Mouse (Mus musculus) liver, postnatal 0 days (tissue): Measurements from ENCODE around the gene Hist1h1b. TPM values are rescaled to one million over a fixed set of nuclear protein-coding genes. Genes with fewer than 3 reads are reported as not detected.
"Not testable (repeated sequence)": the region's sequence is repeated elsewhere in the genome, so short reads cannot be mapped to it uniquely, and the experiment has no call there.

Experiments
- ATAC-seq: fragments of 200-750 bp; cut with Nextera tagmentation; 2 replicates; pipeline ENCODE4 v1.8.0; 2017; ENCODE audit warnings: mild to moderate bottlenecking, moderate library complexity
- DNase-seq: peaks from one replicate; pipeline ENCODE4 v3.0.0-alpha.2; 2016
- H3K27ac ChIP-seq: fragments of 300-500 bp; sonication (generic); 2 replicates; pipeline ENCODE4 v1.5.1; 2014; ENCODE audit warnings: antibody characterized with exemption, moderate library complexity, mild to moderate bottlenecking, low read depth
- H3K27me3 ChIP-seq: fragments of 300-500 bp; sonication (generic); 2 replicates; pipeline ENCODE4 v1.6.1; 2014; ENCODE audit warnings: low read length, control low read depth, mixed read lengths; ENCODE audit not compliant: insufficient read depth
- H3K36me3 ChIP-seq: fragments of 300-500 bp; sonication (generic); replicated peaks from 2 replicates; pipeline ENCODE4 v1.6.1; 2014; ENCODE audit warnings: mild to moderate bottlenecking, control low read depth, low read length, moderate library complexity, mixed read lengths; ENCODE audit not compliant: insufficient read depth
- H3K4me1 ChIP-seq: fragments of 300-500 bp; sonication (generic); 2 replicates; pipeline ENCODE4 v1.6.1; 2014; ENCODE audit warnings: antibody characterized with exemption, mild to moderate bottlenecking, control low read depth; ENCODE audit not compliant: insufficient read depth
- H3K4me2 ChIP-seq: fragments of 300-500 bp; sonication (generic); 2 replicates; pipeline ENCODE4 v1.6.1; 2014; ENCODE audit warnings: low read depth, mild to moderate bottlenecking, low read length, moderate library complexity, mixed read lengths
- H3K4me3 ChIP-seq: fragments of 300-500 bp; sonication (generic); 2 replicates; pipeline ENCODE4 v1.5.1; 2014; ENCODE audit warnings: low read depth, low read length
- H3K9ac ChIP-seq: fragments of 300-500 bp; sonication (generic); replicated peaks from 2 replicates; pipeline ENCODE4 v1.6.1; 2014; ENCODE audit warnings: mild to moderate bottlenecking, moderate library complexity
- H3K9me3 ChIP-seq: fragments of 300-500 bp; sonication (generic); 2 replicates; pipeline ENCODE4 v1.6.1; 2016; ENCODE audit warnings: mild to moderate bottlenecking, control low read depth, low read length, mixed read lengths
- CTCF ChIP-seq: sonication (generic); IDR thresholded peaks from 2 replicates; pipeline ENCODE4 v1.5.1; 2016; ENCODE audit warnings: antibody characterized with exemption, low read depth
- EP300 ChIP-seq: IDR thresholded peaks from 2 replicates; pipeline ENCODE4 v1.6.1; 2016; ENCODE audit warnings: antibody characterized with exemption, low read depth, mild to moderate bottlenecking
- WGBS: fragments of 180-500 bp; shearing (Covaris S2); extraction: QIAGEN DNeasy Blood & Tissue Kit; methylation state at CpG from one replicate; pipeline ENCODE4 v1.1.7; 2014; ENCODE audit not compliant: insufficient replicate concordance; 5-methylcytosine and 5-hydroxymethylcytosine counted together
- polyA plus RNA-seq: library from polyadenylated mRNA; unstranded; fragments of >200 nt; fragmentation: Nextera tagmentation; extraction: Ambion mirVana; gene quantifications from 2 replicates; pipeline ENCODE4 v1.2.1, GENCODE M21; 2015

Hist1h1b gene
- polyA plus RNA-seq, 1 experiment from 2014 or later, result 27.9 TPM

DNA sequence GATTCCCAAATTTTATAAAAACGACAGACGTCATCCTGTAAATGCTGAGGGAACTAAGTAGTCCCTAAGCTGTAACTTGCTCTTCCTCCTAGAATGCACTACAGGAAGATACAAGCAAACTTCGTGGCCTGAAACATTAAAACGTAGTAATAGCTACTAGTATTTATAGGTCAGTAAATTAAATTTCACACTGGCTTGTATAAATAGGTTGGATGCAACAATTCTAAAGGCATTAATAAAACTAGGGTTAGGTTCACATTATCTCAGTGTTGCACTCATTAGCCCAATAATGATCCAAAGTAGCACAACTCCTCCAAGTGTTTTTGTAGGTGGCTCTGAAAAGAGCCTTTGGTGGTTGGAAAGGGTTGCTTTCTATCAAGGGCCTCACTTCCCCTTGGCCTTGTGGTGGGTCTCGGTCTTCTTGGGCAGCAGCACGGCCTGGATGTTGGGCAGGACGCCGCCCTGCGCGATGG is 27.3 kb downstream of the Hist1h1b start:
- DNase-seq (no peak), ATAC-seq (no peak)
- H3K27me3 ChIP-seq, result no peaks in the 10 kb centered on the region
- H3K27ac ChIP-seq, result peak overlapping the region; percentile 98
- no peak for TF ChIP-seq CTCF
- TF ChIP-seq EP300, result no peak
- H3K9me3 ChIP-seq, result no peaks in the 10 kb centered on the region
- peak overlapping the region; percentile 67 for H3K4me2 ChIP-seq
- H3K4me1 ChIP-seq, result peaks cover 15% of the 10 kb centered on the region
- H3K36me3 ChIP-seq, result no peaks in the 10 kb centered on the region
- H3K4me3 ChIP-seq, result peak overlapping the region; percentile 46
- WGBS, result 3% methylated on average over 10 of the region's 10 CpGs
- peak overlapping the region; percentile 78 for H3K9ac ChIP-seq

- H3K36me3 ChIP-seq, result peaks cover 3% of the 10 kb centered on the region; the same call in 1 of the 2 replicates
- peak overlapping the region; percentile 78 for H3K9ac ChIP-seq
- peak overlapping the region; percentile 98 for H3K27ac ChIP-seq
- no peaks in the 10 kb centered on the region for H3K9me3 ChIP-seq
- peak overlapping the region; percentile 46 for H3K4me3 ChIP-seq
- DNase-seq (peak; percentile 34), ATAC-seq (no peak)
- peaks cover 17% of the 10 kb centered on the region for H3K4me1 ChIP-seq
- TF ChIP-seq CTCF (no peak), EP300 (no peak)
- peak overlapping the region; percentile 67 for H3K4me2 ChIP-seq
- no peaks in the 10 kb centered on the region for H3K27me3 ChIP-seq
- 43% methylated on average over 3 of the region's 3 CpGs for WGBS
Observed at GRCm38 (mm10) chr13:21752356-21752755, 28.1 kb downstream of the Hist1h1b start.

- TF ChIP-seq EP300 (no peak), CTCF (no peak)
- DNase-seq, result no peak
- ATAC-seq, result no peak
- Histone ChIP-seq H3K4me2 (peak overlapping the region; percentile 67), H3K27me3 (no peaks in the 10 kb centered on the region), H3K36me3 (peaks cover 6% of the 10 kb centered on the region; the same call in 1 of the 2 replicates), H3K9ac (peak overlapping the region; percentile 78), H3K4me1 (peaks cover 19% of the 10 kb centered on the region), H3K9me3 (no peaks in the 10 kb centered on the region), H3K27ac (peak overlapping the region; percentile 98), H3K4me3 (peak overlapping the region; percentile 46)
- 50% methylated on average over 3 of the region's 3 CpGs for WGBS
Observed at GRCm38 (mm10) chr13:21751827-21752226, 28.6 kb downstream of the Hist1h1b start.

GRCm38 (mm10) chr13:21751417-21751816 is 29.0 kb downstream of the Hist1h1b start:
- ATAC-seq (no peak), DNase-seq (no peak)
- H3K4me1 ChIP-seq, result peaks cover 19% of the 10 kb centered on the region
- peaks cover 6% of the 10 kb centered on the region; the same call in 1 of the 2 replicates for H3K36me3 ChIP-seq
- TF ChIP-seq CTCF, result no peak
- 0 out of 2 replicates have a peak, but pooled peaks have one; percentile 7 for TF ChIP-seq EP300
- H3K9me3 ChIP-seq, result no peaks in the 10 kb centered on the region
- peak overlapping the region; percentile 98 for H3K27ac ChIP-seq
- H3K9ac ChIP-seq, result peak overlapping the region; percentile 78
- no peak overlapping the region for H3K4me3 ChIP-seq
- peak overlapping the region; percentile 67 for H3K4me2 ChIP-seq
- no peaks in the 10 kb centered on the region for H3K27me3 ChIP-seq

- H3K36me3 ChIP-seq, H3K9me3 ChIP-seq, H3K27me3 ChIP-seq: not testable (repeated sequence)
- peak within 1 kb of the TSS; percentile 78 for H3K9ac ChIP-seq
- ATAC-seq (peak; percentile 54), DNase-seq (peak; percentile 93)
- WGBS, result under 1% methylated on average over 41 of the region's 56 CpGs
- peak within 1 kb of the TSS; percentile 56 for H3K4me3 ChIP-seq
- H3K27ac ChIP-seq, result peak within 1 kb of the TSS; percentile 98
- peaks cover 19% of the 10 kb centered on the region for H3K4me1 ChIP-seq
- peak; percentile 90 for TF ChIP-seq EP300
- peak within 1 kb of the TSS; percentile 70 for H3K4me2 ChIP-seq
Observed at GRCm38 (mm10) chr13:21750159-21751017, 30.0 kb downstream of the Hist1h1b start, which contains the start of gene Hist1h4k. TSS of gene Hist1h4k (minus strand) at chr13:21750505.

DNA sequence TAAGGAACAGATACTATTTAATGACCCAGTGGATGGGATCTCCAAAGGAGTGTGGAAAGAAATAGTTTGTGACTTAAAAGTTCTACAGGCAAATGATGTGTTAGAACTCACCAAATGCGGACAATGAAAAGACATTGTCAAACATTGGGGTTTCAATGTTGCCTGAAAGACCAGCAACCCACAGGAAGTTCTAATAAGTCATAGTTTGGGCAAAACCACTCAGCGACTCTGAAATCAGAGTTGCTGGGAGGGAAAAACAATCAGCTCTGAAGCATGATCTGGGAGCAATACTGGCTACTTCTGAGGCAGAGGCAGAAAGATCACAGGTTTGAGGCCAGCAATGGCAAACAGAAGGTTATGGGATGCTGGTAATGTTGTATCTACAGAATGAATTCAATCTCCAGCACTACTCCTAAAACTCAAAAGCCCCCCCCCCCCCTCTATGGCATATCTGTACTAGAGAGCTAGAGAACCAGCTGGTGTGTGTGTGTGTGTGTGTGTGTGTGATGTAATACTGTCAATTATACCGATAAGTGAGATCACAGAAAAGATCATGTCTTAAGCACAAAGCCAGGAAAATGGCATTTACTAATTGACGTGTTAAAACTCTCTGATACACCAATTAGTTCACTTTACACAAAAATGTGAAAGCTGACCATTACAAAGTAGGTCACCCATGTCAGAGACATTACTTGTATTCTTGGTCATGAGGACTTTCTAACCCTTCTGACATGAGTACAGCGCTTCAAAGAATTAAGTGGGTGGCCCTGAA is 30.9 kb downstream of the Hist1h1b start:
- Histone ChIP-seq H3K4me1 (peaks cover 19% of the 10 kb centered on the region), H3K27ac (peak overlapping the region; percentile 98), H3K27me3 (no peaks in the 10 kb centered on the region), H3K4me3 (peak overlapping the region; percentile 56), H3K9ac (peak overlapping the region; percentile 71), H3K36me3 (peaks cover 6% of the 10 kb centered on the region; the same call in 1 of the 2 replicates), H3K4me2 (peak overlapping the region; percentile 70), H3K9me3 (no peaks in the 10 kb centered on the region)
- TF ChIP-seq CTCF (no peak), EP300 (no peak)
- DNase-seq (peak; percentile 35), ATAC-seq (no peak)
- WGBS, result 2% methylated on average over 5 of the region's 5 CpGs
